Mouse (Mus musculus): ENCODE measurements around the gene Fam206a. TPM values are rescaled to one million over a fixed set of nuclear protein-coding genes. Genes with fewer than 3 reads are reported as not detected.

Gene Fam206a
- polyA plus RNA-seq, 1 experiment from 2014 or later, result 30.8 TPM

- Histone ChIP-seq H3K27me3 (ENCODE audit: control insufficient read depth, insufficient read depth, low read length) (no peaks in the 10 kb centered on the region), H3K9me3 (ENCODE audit: control insufficient read depth, low read length) (no peaks in the 10 kb centered on the region; the same call in 1 of the 2 replicates), H3K27ac (ENCODE audit: low read depth, low read length) (no peak overlapping the region), H3K4me1 (replicated peaks; ENCODE audit: control insufficient read depth, insufficient read depth, low read length) (no peaks in the 10 kb centered on the region), H3K4me2 (ENCODE audit: low read depth, low read length, severe bottlenecking) (no peak overlapping the region), H3K9ac (ENCODE audit: low read length) (no peak overlapping the region), H3K4me3 (ENCODE audit: low read depth, low read length) (no peak overlapping the region), H3K36me3 (ENCODE audit: control insufficient read depth, insufficient read depth, low read length) (peaks cover 6% of the 10 kb centered on the region)
- ATAC-seq (replicated peaks; ENCODE audit: low FRiP score) (no peak), DNase-seq (ENCODE audit: low spot score) (no peak)
- WGBS, result 87% methylated on average over 6 of the region's 6 CpGs
Observed at GRCm38 (mm10) chr4:56848044-56848443, 45.9 kb downstream of the Fam206a start.

- peak; percentile 49 for DNase-seq (ENCODE audit: low spot score)
- H3K9ac ChIP-seq (ENCODE audit: low read length), result no peak overlapping the region
- no peaks in the 10 kb centered on the region for H3K27me3 ChIP-seq (ENCODE audit: control insufficient read depth, insufficient read depth, low read length)
- H3K4me2 ChIP-seq (ENCODE audit: low read depth, low read length, severe bottlenecking), result no peak overlapping the region
- H3K36me3 ChIP-seq (ENCODE audit: control insufficient read depth, insufficient read depth, low read length), result no peaks in the 10 kb centered on the region
- no peak overlapping the region for H3K4me3 ChIP-seq (ENCODE audit: low read depth, low read length)
- no peak overlapping the region for H3K27ac ChIP-seq (ENCODE audit: low read depth, low read length)
- no peaks in the 10 kb centered on the region for H3K9me3 ChIP-seq (ENCODE audit: control insufficient read depth, low read length)
- ATAC-seq (replicated peaks; ENCODE audit: low FRiP score), result no peak
- no peaks in the 10 kb centered on the region for H3K4me1 ChIP-seq (replicated peaks; ENCODE audit: control insufficient read depth, insufficient read depth, low read length)
- 47% methylated on average over 6 of the region's 6 CpGs for WGBS
Observed at GRCm38 (mm10) chr4:56850724-56851123, 48.6 kb downstream of the Fam206a start.

DNA sequence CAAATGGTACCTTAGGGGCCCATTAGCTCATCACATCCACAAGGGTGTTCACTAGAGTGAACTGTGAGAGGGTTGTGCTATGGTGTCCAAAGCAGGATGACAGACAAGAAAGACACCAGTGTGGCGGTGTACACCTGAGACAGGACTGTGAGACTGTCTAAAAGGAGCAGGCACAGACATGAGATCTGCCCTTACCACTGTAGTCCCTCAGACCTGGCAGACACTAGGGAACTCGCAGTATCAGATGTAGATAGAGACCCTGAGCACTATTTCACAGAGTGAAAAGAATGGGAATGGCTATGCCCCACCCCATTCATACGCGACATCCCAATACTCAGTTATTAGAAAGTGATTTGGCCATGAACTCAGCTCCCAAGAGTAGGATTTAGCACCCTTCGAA is 53.8 kb downstream of the Fam206a start:
- Histone ChIP-seq H3K4me2 (ENCODE audit: low read depth, low read length, severe bottlenecking) (no peak overlapping the region), H3K27me3 (ENCODE audit: control insufficient read depth, insufficient read depth, low read length) (no peaks in the 10 kb centered on the region), H3K4me1 (replicated peaks; ENCODE audit: control insufficient read depth, insufficient read depth, low read length) (no peaks in the 10 kb centered on the region), H3K27ac (ENCODE audit: low read depth, low read length) (no peak overlapping the region), H3K4me3 (ENCODE audit: low read depth, low read length) (no peak overlapping the region), H3K9me3 (ENCODE audit: control insufficient read depth, low read length) (no peaks in the 10 kb centered on the region), H3K9ac (ENCODE audit: low read length) (no peak overlapping the region), H3K36me3 (ENCODE audit: control insufficient read depth, insufficient read depth, low read length) (no peaks in the 10 kb centered on the region)
- ATAC-seq (replicated peaks; ENCODE audit: low FRiP score) (no peak), DNase-seq (ENCODE audit: low spot score) (peak; percentile 11)
- WGBS, result 94% methylated on average over 5 of the region's 5 CpGs

DNA sequence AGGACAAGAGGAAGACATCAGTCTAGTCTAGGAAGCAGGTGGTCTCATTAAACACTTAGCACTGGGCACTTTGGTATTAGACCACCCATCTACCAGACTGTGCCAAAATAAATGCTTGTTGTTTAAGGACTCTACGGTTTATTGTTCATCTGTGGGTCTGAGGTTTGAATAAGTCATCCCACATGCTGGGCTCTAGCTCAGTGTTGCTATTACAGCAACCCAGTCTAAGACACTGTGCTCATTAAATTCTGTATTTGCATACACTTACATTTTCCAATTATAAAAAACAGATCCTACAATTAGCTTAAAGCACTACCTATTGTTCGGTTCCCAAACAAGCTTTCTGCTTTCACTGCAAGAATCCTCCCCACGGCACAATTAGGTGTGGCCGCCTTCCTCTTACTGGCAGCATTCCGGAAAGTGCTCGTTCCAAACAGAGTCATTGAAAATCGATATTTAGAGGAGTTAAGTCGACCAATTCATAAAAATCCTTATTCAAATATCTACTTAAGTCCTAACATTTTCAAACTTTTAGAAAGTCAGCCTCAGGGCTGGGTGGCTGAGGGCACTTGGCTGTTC is 54.3 kb downstream of the Fam206a start:
- H3K4me1 ChIP-seq (replicated peaks; ENCODE audit: control insufficient read depth, insufficient read depth, low read length), result no peaks in the 10 kb centered on the region
- no peaks in the 10 kb centered on the region for H3K27me3 ChIP-seq (ENCODE audit: control insufficient read depth, insufficient read depth, low read length)
- WGBS, result 82% methylated on average over 8 of the region's 8 CpGs
- H3K27ac ChIP-seq (ENCODE audit: low read depth, low read length), result no peak overlapping the region
- no peak overlapping the region for H3K4me3 ChIP-seq (ENCODE audit: low read depth, low read length)
- DNase-seq (ENCODE audit: low spot score) (no peak), ATAC-seq (replicated peaks; ENCODE audit: low FRiP score) (no peak)
- H3K36me3 ChIP-seq (ENCODE audit: control insufficient read depth, insufficient read depth, low read length), result no peaks in the 10 kb centered on the region
- no peak overlapping the region for H3K9ac ChIP-seq (ENCODE audit: low read length)
- H3K4me2 ChIP-seq (ENCODE audit: low read depth, low read length, severe bottlenecking), result no peak overlapping the region
- no peaks in the 10 kb centered on the region for H3K9me3 ChIP-seq (ENCODE audit: control insufficient read depth, low read length)

DNA sequence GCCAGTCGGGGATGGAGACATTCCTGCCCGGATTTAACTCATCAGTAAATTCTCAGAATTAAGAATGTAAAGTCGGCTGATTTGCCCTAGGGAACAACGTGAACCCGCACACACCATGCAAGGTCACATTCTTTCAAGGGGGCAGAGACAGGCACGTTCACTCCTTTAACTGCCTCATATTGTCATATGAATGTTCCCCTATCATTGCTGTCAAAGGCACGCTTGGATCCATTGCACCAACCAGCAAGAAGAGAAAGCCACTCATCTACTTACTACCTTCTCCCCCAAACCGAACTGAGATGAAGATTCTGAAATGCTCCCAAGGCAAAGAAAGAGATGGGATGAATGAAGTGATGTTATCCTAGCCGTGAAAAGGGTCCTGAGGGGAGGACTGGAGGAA is 56.6 kb downstream of the Fam206a start:
- Histone ChIP-seq H3K4me1 (replicated peaks; ENCODE audit: control insufficient read depth, insufficient read depth, low read length) (peaks cover 3% of the 10 kb centered on the region; the same call in 1 of the 2 replicates), H3K36me3 (ENCODE audit: control insufficient read depth, insufficient read depth, low read length) (no peaks in the 10 kb centered on the region), H3K4me2 (ENCODE audit: low read depth, low read length, severe bottlenecking) (no peak overlapping the region), H3K27me3 (ENCODE audit: control insufficient read depth, insufficient read depth, low read length) (no peaks in the 10 kb centered on the region), H3K4me3 (ENCODE audit: low read depth, low read length) (no peak overlapping the region), H3K9me3 (ENCODE audit: control insufficient read depth, low read length) (no peaks in the 10 kb centered on the region), H3K27ac (ENCODE audit: low read depth, low read length) (no peak overlapping the region), H3K9ac (ENCODE audit: low read length) (no peak overlapping the region)
- ATAC-seq (replicated peaks; ENCODE audit: low FRiP score) (no peak), DNase-seq (ENCODE audit: low spot score) (no peak)
- 75% methylated on average over 9 of the region's 9 CpGs for WGBS

Other genes with a start within 250 kb of the Fam206a start
- gene Gm26657, start 62.3 kb upstream of the Fam206a start, polyA plus RNA-seq (2014; fragmentation: Nextera tagmentation; extraction: Ambion mirVana), result not detected in 2 replicates
- gene Actl7b, start 60.9 kb upstream of the Fam206a start, polyA plus RNA-seq (2014; fragmentation: Nextera tagmentation; extraction: Ambion mirVana), result 0.19 TPM in 1 of 2 replicates, not detected in the other
- gene Actl7a, start 58.9 kb upstream of the Fam206a start, polyA plus RNA-seq (2014; fragmentation: Nextera tagmentation; extraction: Ambion mirVana), result 0.12 TPM in 1 of 2 replicates, not detected in the other
- 107 and 111 TPM in 2 replicates for gene Elp1, start within 50 bp of the Fam206a start, polyA plus RNA-seq (2014; fragmentation: Nextera tagmentation; extraction: Ambion mirVana)
- gene Ctnnal1, start 62.8 kb downstream of the Fam206a start, polyA plus RNA-seq (2014; fragmentation: Nextera tagmentation; extraction: Ambion mirVana), result 30.5 and 36.8 TPM in 2 replicates
- 9.5 and 12.7 TPM in 2 replicates for gene Tmem245, start 145.1 kb downstream of the Fam206a start, polyA plus RNA-seq (2014; fragmentation: Nextera tagmentation; extraction: Ambion mirVana)
- gene Frrs1l, start 188.0 kb downstream of the Fam206a start, polyA plus RNA-seq (2014; fragmentation: Nextera tagmentation; extraction: Ambion mirVana), result 5.3 and 5.4 TPM in 2 replicates

Measured in forebrain, embryonic 11.5 days (tissue).